Comparison of ENCODE assay signal across 13 mouse cellular contexts in the genomic region with DNA sequence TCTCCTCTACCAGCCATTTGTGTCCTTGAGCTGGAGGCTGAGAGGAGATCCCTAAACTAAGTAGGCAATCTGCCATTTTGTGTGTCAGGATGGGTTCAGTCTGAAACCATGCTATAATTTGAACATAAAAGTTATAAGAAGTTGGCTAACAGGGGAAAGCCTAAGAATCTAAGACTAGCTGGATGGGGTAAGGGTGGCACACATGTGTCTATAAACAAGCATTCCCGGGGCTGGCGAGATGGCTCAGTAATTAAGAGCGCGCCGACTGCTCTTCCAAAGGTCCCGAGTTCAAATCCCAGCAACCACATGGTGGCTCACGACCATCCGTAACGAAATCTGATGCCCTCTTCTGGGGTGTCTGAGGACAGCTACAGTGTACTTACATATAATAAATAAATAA. TPM values are rescaled to one million over a fixed set of nuclear protein-coding genes. Genes with fewer than 3 reads are reported as not detected.
"Had no signal": no experiment of that assay in that cellular context is flagged by ENCODE, and none has a peak within 500 bp of the region (broad histone marks: within the 10 kb centered on the region; RNA-seq: fewer than 3 reads in every experiment).

No protein-coding gene starts in this region.

- DNase-seq: kidney, adult 18-20 months; kidney, postnatal 4 days; lung, adult 18-20 months; right cerebral cortex, postnatal 4 days; spleen, adult 18-20 months; thymus, adult 18-20 months; thymus, postnatal 14 days had no signal

- H3K9ac ChIP-seq: intestine, embryonic 15.5 days; midbrain, embryonic 15.5 days; neural tube, embryonic 12.5 days had no signal

- H3K27ac ChIP-seq: neural tube, embryonic 12.5 days had no signal

- H3K9me3 ChIP-seq: intestine, embryonic 15.5 days; limb, embryonic 10.5 days; midbrain, embryonic 15.5 days; neural tube, embryonic 12.5 days had no signal

- H3K27me3 ChIP-seq: intestine, embryonic 15.5 days; midbrain, embryonic 15.5 days; neural tube, embryonic 12.5 days had no signal

- H3K36me3 ChIP-seq: intestine, embryonic 15.5 days; midbrain, embryonic 15.5 days; neural tube, embryonic 12.5 days had no signal

RNA-seq across cellular contexts. Expression of gene Sparc, which starts 39.2 kb away (rescaled TPM):
- total RNA-seq: megakaryocyte progenitor cell, adult 5-6 weeks; monocyte, adult 5-6 weeks had no signal
